Mouse (Mus musculus) cortical plate, adult 2 months (tissue): ENCODE data around the gene Hsd17b7.
A peak's percentile ranks its signal among the peaks of the same experiment; 100 is the strongest.

Experiments
- CTCF ChIP-seq: fragments of 200-500 bp; IDR thresholded peaks from 2 replicates; pipeline ENCODE4 v1.5.1; 2011; ENCODE audit warnings: mild to moderate bottlenecking, control low read depth, low read length; ENCODE audit not compliant: insufficient read depth; ENCODE audit errors: extremely low read depth
- POLR2A ChIP-seq: fragments of 200-500 bp; IDR thresholded peaks from 2 replicates; pipeline ENCODE4 v1.6.1; 2011; ENCODE audit warnings: mild to moderate bottlenecking, low read length, control low read depth; ENCODE audit not compliant: insufficient read depth; ENCODE audit errors: extremely low read depth

DNA sequence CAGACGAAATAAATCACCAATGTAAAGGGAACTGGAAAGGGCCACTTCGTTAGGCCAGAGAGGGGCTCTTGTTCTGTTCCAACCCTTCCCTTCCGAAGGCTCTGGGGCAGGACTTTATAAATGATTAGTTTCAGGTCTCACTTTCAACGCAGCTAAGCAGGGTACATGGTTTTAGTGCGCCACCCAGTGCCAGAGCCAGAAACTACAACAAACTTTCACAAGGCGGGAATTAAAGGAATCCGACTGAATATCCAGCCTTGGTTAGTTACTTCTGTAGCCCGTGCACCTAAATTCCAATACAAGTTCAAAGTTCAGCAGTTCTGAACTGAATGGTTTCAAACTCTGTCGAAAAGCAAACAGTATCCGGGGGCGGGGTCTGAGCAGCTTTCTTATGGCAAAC, 49.8 kb downstream of the Hsd17b7 start:
- peak; percentile 94 for TF ChIP-seq CTCF
- TF ChIP-seq POLR2A = no peak
